Mouse (Mus musculus) liver, postnatal 0 days (tissue): ENCODE results near the gene Smbd1. TPM values are rescaled to one million over a fixed set of nuclear protein-coding genes. Genes with fewer than 3 reads are reported as not detected.

ENCODE experiments used
- ATAC-seq: fragments of 200-750 bp; cut with Nextera tagmentation; 2 replicates; pipeline ENCODE4 v1.8.0; 2017; ENCODE audit warnings: mild to moderate bottlenecking, moderate library complexity
- DNase-seq: peaks from one replicate; pipeline ENCODE4 v3.0.0-alpha.2; 2016
- H3K27ac ChIP-seq: fragments of 300-500 bp; sonication (generic); 2 replicates; pipeline ENCODE4 v1.5.1; 2014; ENCODE audit warnings: antibody characterized with exemption, moderate library complexity, mild to moderate bottlenecking, low read depth
- H3K27me3 ChIP-seq: fragments of 300-500 bp; sonication (generic); 2 replicates; pipeline ENCODE4 v1.6.1; 2014; ENCODE audit warnings: low read length, control low read depth, mixed read lengths; ENCODE audit not compliant: insufficient read depth
- H3K36me3 ChIP-seq: fragments of 300-500 bp; sonication (generic); replicated peaks from 2 replicates; pipeline ENCODE4 v1.6.1; 2014; ENCODE audit warnings: mild to moderate bottlenecking, control low read depth, low read length, moderate library complexity, mixed read lengths; ENCODE audit not compliant: insufficient read depth
- H3K4me1 ChIP-seq: fragments of 300-500 bp; sonication (generic); 2 replicates; pipeline ENCODE4 v1.6.1; 2014; ENCODE audit warnings: antibody characterized with exemption, mild to moderate bottlenecking, control low read depth; ENCODE audit not compliant: insufficient read depth
- H3K4me2 ChIP-seq: fragments of 300-500 bp; sonication (generic); 2 replicates; pipeline ENCODE4 v1.6.1; 2014; ENCODE audit warnings: low read depth, mild to moderate bottlenecking, low read length, moderate library complexity, mixed read lengths
- H3K4me3 ChIP-seq: fragments of 300-500 bp; sonication (generic); 2 replicates; pipeline ENCODE4 v1.5.1; 2014; ENCODE audit warnings: low read depth, low read length
- H3K9ac ChIP-seq: fragments of 300-500 bp; sonication (generic); replicated peaks from 2 replicates; pipeline ENCODE4 v1.6.1; 2014; ENCODE audit warnings: mild to moderate bottlenecking, moderate library complexity
- H3K9me3 ChIP-seq: fragments of 300-500 bp; sonication (generic); 2 replicates; pipeline ENCODE4 v1.6.1; 2016; ENCODE audit warnings: mild to moderate bottlenecking, control low read depth, low read length, mixed read lengths
- CTCF ChIP-seq: sonication (generic); IDR thresholded peaks from 2 replicates; pipeline ENCODE4 v1.5.1; 2016; ENCODE audit warnings: antibody characterized with exemption, low read depth
- EP300 ChIP-seq: IDR thresholded peaks from 2 replicates; pipeline ENCODE4 v1.6.1; 2016; ENCODE audit warnings: antibody characterized with exemption, low read depth, mild to moderate bottlenecking
- WGBS: fragments of 180-500 bp; shearing (Covaris S2); extraction: QIAGEN DNeasy Blood & Tissue Kit; methylation state at CpG from one replicate; pipeline ENCODE4 v1.1.7; 2014; ENCODE audit not compliant: insufficient replicate concordance; 5-methylcytosine and 5-hydroxymethylcytosine counted together
- polyA plus RNA-seq: library from polyadenylated mRNA; unstranded; fragments of >200 nt; fragmentation: Nextera tagmentation; extraction: Ambion mirVana; gene quantifications from 2 replicates; pipeline ENCODE4 v1.2.1, GENCODE M21; 2015

Smbd1 gene
- polyA plus RNA-seq, 1 experiment from 2014 or later = not detected

DNA sequence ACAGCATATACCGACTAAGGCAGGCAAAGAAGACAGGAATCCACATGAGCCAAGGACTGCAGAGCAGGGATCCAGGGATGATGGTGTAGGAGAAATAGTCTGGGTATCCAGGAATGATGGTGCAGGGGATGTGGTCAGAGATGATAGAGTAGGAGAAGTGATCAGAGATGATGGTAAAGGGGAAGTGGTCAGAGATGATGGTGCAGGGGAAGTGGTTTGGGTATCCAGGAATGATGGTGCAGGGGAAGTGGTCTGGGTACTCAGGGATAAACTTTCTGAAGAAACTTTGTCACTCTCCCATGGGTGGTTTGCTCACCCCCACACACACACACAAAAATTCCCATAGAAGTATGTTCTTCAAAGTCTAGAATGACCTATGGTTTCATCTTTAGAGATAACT lies 15.1 kb downstream of the Smbd1 start:
- ATAC-seq (no peak), DNase-seq (no peak)
- 67% methylated on average over 1 of the region's 1 CpGs for WGBS
- H3K27me3 ChIP-seq = no peaks in the 10 kb centered on the region
- no peaks in the 10 kb centered on the region for H3K36me3 ChIP-seq
- H3K9me3 ChIP-seq = no peaks in the 10 kb centered on the region
- no peak overlapping the region for H3K4me3 ChIP-seq
- no peaks in the 10 kb centered on the region for H3K4me1 ChIP-seq
- no peak overlapping the region for H3K27ac ChIP-seq
- TF ChIP-seq EP300 (no peak), CTCF (no peak)
- no peak overlapping the region for H3K9ac ChIP-seq
- no peak overlapping the region for H3K4me2 ChIP-seq

- DNase-seq (no peak), ATAC-seq (no peak)
- 89% methylated on average over 5 of the region's 5 CpGs for WGBS
- no peaks in the 10 kb centered on the region for H3K27me3 ChIP-seq
- no peak overlapping the region for H3K9ac ChIP-seq
- H3K9me3 ChIP-seq = peaks cover 4% of the 10 kb centered on the region; the same call in 1 of the 2 replicates
- H3K36me3 ChIP-seq = no peaks in the 10 kb centered on the region
- H3K27ac ChIP-seq = no peak overlapping the region
- no peak overlapping the region for H3K4me2 ChIP-seq
- no peak overlapping the region for H3K4me3 ChIP-seq
- TF ChIP-seq EP300 (no peak), CTCF (no peak)
- 0 out of 2 replicates have a peak, but pooled peaks cover 2% of the 10 kb centered on the region for H3K4me1 ChIP-seq
Observed at GRCm38 (mm10) chr16:32790056-32790455, 20.2 kb downstream of the Smbd1 start.

DNA sequence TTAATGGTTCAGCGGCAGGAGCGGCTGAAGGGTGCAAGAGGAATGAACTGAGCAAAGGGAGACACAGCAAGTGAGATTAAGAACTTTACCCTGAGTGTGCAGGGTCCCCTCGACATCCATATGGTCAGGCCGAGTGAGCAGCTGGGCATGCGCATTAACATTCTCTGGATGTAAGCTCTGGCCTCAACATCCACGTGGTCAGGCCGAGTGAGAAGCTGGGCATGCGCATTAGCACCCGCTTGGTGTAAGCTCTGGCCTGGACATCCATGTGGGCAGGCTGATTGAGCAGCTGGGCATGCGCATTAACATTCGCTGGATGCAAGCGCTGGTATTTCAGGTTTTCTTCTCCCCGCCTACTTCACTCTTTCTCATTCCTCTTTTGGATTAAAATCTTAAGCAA lies 25.4 kb downstream of the Smbd1 start:
- ATAC-seq = no peak
- no peaks in the 10 kb centered on the region for H3K36me3 ChIP-seq
- H3K9ac ChIP-seq = no peak overlapping the region
- WGBS = 80% methylated on average over 13 of the region's 13 CpGs
- peaks cover 4% of the 10 kb centered on the region; the same call in 1 of the 2 replicates for H3K9me3 ChIP-seq
- no peak overlapping the region for H3K4me2 ChIP-seq
- H3K4me3 ChIP-seq = no peak overlapping the region
- no peak for DNase-seq
- no peak overlapping the region for H3K27ac ChIP-seq
- no peaks in the 10 kb centered on the region for H3K27me3 ChIP-seq
- H3K4me1 ChIP-seq = peaks cover 2% of the 10 kb centered on the region; the same call in 1 of the 2 replicates
- TF ChIP-seq CTCF (no peak), EP300 (no peak)

- TF ChIP-seq EP300 = no peak
- no peak for TF ChIP-seq CTCF
- 0 out of 2 replicates have a peak, but pooled peaks have one; percentile 31 for ATAC-seq
- no peak for DNase-seq
- H3K27me3 ChIP-seq = no peaks in the 10 kb centered on the region
- no peak overlapping the region for H3K27ac ChIP-seq
- peaks cover 2% of the 10 kb centered on the region; the same call in 1 of the 2 replicates for H3K4me1 ChIP-seq
- H3K4me2 ChIP-seq = no peak overlapping the region
- peaks cover 4% of the 10 kb centered on the region; the same call in 1 of the 2 replicates for H3K9me3 ChIP-seq
- WGBS = 52% methylated on average over 5 of the region's 5 CpGs
- no peak overlapping the region for H3K4me3 ChIP-seq
- no peak overlapping the region for H3K9ac ChIP-seq
- H3K36me3 ChIP-seq = no peaks in the 10 kb centered on the region
Observed at GRCm38 (mm10) chr16:32783324-32784062, 26.8 kb downstream of the Smbd1 start.

GRCm38 (mm10) chr16:32778956-32779355 lies 31.3 kb downstream of the Smbd1 start:
- Histone ChIP-seq H3K27ac (no peak overlapping the region), H3K4me1 (no peaks in the 10 kb centered on the region; the same call in 1 of the 2 replicates), H3K36me3 (no peaks in the 10 kb centered on the region), H3K4me3 (no peak overlapping the region), H3K27me3 (no peaks in the 10 kb centered on the region), H3K4me2 (no peak overlapping the region), H3K9me3 (no peaks in the 10 kb centered on the region), H3K9ac (no peak overlapping the region)
- WGBS = 58% methylated on average over 8 of the region's 8 CpGs
- TF ChIP-seq CTCF (no peak), EP300 (no peak)
- no peak for ATAC-seq
- DNase-seq = no peak

DNA sequence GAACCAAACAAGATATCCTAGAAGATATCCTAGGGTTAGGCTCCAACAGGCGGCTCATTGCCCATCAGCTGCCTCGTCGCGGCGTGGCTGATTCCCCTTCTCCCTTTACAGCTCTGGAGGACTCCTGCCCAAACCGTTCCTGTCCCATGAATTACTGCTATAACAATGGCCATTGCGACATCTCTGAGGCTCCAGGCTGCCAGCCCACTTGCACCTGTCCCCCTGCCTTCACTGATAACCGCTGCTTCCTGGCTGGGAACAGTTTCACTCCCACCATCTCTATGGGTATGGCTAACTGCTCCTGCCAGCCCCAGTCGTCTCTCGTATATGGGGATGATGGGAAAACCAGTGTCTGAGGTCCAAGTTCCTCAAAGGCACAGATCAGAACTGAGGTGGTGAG lies 33.6 kb downstream of the Smbd1 start:
- H3K4me1 ChIP-seq = no peaks in the 10 kb centered on the region
- WGBS = 40% methylated on average over 10 of the region's 10 CpGs
- no peak overlapping the region for H3K4me2 ChIP-seq
- no peak overlapping the region for H3K9ac ChIP-seq
- TF ChIP-seq CTCF (no peak), EP300 (no peak)
- H3K27ac ChIP-seq = no peak overlapping the region
- DNase-seq (no peak), ATAC-seq (no peak)
- no peaks in the 10 kb centered on the region for H3K27me3 ChIP-seq
- no peaks in the 10 kb centered on the region for H3K36me3 ChIP-seq
- H3K9me3 ChIP-seq = no peaks in the 10 kb centered on the region
- H3K4me3 ChIP-seq = no peak overlapping the region
